8 mouse cellular contexts compared by ENCODE assay signal in genomic region chr16:46094478-46094877, GRCm38 (mm10). TPM values are rescaled to one million over a fixed set of nuclear protein-coding genes. Genes with fewer than 3 reads are reported as not detected.
DNase-seq lines count a peak whose midpoint lies in the region; ATAC-seq lines count a peak whose summit lies in the region.

No protein-coding gene starts in this region.

- no peak for ATAC-seq in megakaryocyte progenitor cell, adult 5-6 weeks (replicated peaks; ENCODE audit: poor library complexity)

- peak; percentile 1 to 9 for DNase-seq in layer of hippocampus, postnatal 14 days (ENCODE audit: low spot score in 2 of 2)
- no peak for DNase-seq in layer of hippocampus, postnatal 25 days (ENCODE audit: extremely low spot score in 1 of 2, low spot score in 1 of 2)
- DNase-seq in adrenal gland, postnatal 36 days, result peak; percentile 56 to 63
- peak; percentile 61 for DNase-seq in gastrocnemius, postnatal 25 days
- peak; percentile 19 to 83 for DNase-seq in left cerebral cortex, postnatal 14 days (ENCODE audit: low spot score in 2 of 2)
- DNase-seq in thymus, postnatal 0 days (ENCODE audit: low spot score), result no peak
- DNase-seq in thymus, postnatal 4 days, result no peak

- intact Hi-C loops in left cerebral cortex, postnatal 14 days (cut with DNase I), result no loop called here

RNA-seq across cellular contexts. Expression of gene Cd96, which starts 25.6 kb away (rescaled TPM):
- total RNA-seq in layer of hippocampus, postnatal 14 days (2021), result under 1 TPM in 1 of 2 experiments, not detected in 1; 0.18 TPM
- under 1 TPM in 1 of 2 experiments, not detected in 1; 0.25 TPM for total RNA-seq in layer of hippocampus, postnatal 25 days (2021)
- not detected for total RNA-seq in adrenal gland, postnatal 36 days (2021)
- not detected for total RNA-seq in gastrocnemius, postnatal 25 days (2021)
- not detected for total RNA-seq in left cerebral cortex, postnatal 14 days (2021)
- 1.8 and 4.2 TPM in 2 replicates for total RNA-seq in megakaryocyte progenitor cell, adult 5-6 weeks (2015)
- 2.0 and 3.8 TPM in 2 replicates for total RNA-seq in megakaryocyte progenitor cell, adult 5-6 weeks (2017)
- 60.4 and 61.5 TPM in 2 replicates for polyA plus RNA-seq in thymus, postnatal 0 days (2015; fragmentation: Nextera tagmentation; extraction: Ambion mirVana)

Comparison
In these comparisons a context has a peak if more than half of its experiments do, and no peak if none do; other contexts are left out.
1. DNase-seq: peak in layer of hippocampus, postnatal 14 days (2 of 2), adrenal gland, postnatal 36 days (2 of 2), gastrocnemius, postnatal 25 days (single experiment) and left cerebral cortex, postnatal 14 days (2 of 2); none in layer of hippocampus, postnatal 25 days (0 of 2), thymus, postnatal 0 days (single experiment) and thymus, postnatal 4 days (single experiment).